Mouse (Mus musculus): ENCODE data around the gene Fuz. TPM values are rescaled to one million over a fixed set of nuclear protein-coding genes. Genes with fewer than 3 reads are reported as not detected.

Fuz gene
- total RNA-seq, 2 experiments from 2014 or later: 10.7 to 10.8 TPM

DNA sequence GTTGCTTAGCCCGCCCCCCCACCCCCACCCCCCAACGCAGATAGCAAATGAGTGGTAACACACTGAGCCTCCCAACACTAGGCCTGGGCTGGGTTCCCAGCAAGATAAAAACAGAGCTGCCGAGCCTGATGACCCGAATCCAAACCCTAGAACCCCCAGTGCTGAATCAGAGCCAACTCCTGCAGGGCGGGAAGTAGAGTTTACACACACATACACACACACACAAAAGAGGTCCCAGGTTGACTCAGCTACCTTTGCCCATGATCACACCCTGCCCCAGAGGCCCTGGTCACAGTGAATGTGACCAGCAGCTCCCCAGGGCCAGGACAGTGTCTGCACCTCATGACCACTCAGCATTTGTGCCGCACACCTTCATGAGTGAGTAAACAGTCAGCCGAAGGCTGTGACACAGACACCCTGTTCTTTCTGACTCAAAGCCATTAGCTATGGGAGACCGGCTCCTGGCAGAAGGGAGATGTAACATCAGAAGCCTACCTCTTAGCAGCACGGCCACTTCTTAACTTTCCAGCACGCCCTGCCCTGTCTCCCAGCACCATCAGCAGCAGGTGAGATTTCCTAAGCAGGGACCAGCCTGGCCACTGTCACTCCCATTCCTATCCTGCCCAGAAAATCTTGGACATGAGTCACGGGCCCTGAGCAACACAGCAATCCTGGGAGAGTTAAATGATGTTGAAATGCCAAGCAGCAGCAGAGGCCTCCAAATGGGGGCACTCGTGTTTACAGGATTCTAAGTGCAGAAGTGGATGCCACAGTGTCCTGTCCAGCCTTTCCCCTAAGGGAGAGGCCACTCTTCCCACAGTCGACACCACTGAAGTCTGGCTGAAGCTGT lies 7.4 kb upstream of the Fuz start:
- DNase-seq: peak; percentile 66

DNA sequence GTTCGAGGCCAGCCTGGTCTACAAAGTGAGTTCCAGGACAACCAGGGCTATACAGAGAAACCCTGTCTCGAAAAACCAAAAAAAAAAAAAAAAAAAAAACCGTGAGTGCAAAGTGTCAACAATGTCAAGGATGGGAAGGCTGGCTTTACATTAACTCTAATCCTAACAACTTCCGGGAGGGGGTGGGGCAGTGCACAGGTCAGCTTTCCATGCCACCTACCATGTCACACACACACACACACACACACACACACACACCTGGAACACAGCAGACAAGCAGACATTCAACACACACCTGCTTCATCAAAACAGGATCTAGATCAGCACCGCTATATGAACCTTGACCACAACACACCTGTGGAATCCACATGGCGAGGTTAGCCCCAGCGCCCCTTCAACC lies 5.7 kb upstream of the Fuz start:
- no peak for DNase-seq

DNA sequence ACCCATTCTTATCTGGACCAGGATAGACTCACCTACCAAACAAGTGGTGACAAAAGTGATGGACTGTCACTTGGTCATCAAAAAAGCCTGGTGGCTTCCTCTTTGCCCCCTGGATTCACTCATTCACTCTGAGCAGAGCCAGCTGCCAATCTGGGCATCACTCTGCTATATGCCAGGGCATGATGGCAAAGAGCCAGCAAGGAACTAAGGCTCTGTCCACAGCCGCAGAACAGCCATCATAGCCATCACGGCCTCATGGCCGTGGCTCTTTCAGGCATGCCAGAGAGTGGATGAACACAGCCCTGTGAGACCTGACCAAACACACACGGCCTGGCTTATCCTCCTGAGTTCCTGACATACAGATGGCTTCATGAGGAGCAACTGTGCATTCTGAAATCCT lies 5.1 kb upstream of the Fuz start:
- no peak for DNase-seq

DNA sequence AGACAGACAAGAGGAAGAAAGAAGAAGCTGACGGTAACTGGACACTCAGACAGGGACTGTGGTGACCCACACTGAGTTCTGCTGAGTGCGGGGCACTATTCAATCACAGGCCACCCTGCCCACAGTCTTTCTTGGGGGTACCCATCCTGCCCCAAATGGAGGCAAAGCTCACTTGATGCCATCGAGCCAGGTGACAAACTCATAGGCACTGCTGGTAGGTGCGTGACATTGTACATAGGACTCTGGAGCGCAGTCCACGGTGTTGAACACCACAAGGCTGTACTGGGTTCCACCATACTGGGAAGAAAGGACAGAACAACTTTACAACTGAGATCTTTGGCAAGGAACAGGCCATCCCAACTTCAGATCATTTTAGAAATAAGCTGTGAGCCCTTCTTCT lies 4.3 kb upstream of the Fuz start:
- DNase-seq: no peak

DNA sequence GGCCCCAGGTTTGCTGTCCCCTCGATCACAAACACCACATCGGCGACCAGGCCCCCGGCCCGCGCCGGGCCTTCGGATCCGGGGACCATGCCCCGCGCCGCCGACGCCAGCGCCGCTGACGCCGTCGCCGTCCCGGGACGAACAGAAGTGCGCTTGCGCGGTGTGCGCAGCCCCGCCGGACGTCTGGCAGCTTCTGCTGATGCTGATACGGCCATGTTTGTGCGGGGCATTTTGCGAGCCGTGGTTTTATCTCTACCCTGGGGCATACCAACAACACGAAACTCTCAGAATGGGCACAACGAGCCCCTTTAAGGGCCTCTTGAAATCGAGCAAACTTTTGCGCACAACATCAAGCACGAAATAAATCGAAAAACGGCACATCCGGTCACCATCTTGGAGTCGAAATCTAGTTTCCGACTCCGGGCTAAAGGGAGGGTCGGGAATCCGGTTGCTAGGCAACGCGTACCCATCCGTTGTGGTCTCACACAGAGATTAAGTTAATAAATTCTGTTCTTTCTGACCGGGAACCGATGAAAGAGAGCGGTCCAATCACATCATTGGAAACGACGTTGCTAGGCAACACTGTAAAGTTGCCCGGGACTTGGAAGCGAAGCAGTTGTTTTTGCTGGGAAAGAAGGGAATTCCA lies 3.5 kb upstream of the Fuz start, which contains the start of gene Med25:
Gene Med25 (minus strand): TSS at position 437 of the 646 bp plus-strand sequence.
- DNase-seq: peak; percentile 91

DNA sequence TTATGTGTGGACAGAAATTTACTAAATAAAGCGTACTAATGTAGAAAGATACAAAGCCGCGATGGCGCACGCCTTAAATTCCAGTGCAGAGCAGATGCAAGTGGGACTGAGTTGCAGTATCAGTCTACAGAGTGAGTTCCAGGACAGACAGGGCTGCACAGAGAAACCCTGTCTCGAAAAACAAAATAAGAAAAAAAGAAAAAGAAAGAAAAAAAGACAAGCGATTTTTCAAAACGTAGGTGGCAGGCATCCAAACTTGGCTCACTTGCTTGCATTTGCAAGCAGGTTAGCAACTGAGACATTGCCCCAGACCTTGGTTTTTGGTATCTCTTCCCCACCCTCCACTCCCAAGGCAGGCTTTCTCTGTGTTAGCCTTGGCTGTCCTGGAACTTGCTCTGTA lies 2.7 kb upstream of the Fuz start:
- no peak for DNase-seq

DNA sequence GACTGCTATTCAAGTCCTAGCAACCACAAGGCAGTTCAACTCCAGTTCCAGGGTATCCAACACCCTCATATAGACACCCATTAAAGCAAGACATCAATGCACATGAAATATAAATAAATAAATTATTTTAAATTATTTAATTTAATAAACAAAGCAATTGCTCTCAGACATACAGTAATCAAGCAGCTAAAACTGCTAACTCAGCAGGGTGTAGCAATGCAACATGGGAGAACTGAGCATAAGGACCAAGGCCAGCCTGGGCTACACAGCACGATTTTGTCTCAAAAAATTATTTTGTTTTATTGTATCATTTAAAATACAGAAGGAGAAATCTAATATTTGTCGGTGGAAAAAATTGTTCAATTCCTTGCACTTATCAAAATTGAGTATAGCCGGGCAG lies 1.7 kb upstream of the Fuz start:
- DNase-seq: no peak

DNA sequence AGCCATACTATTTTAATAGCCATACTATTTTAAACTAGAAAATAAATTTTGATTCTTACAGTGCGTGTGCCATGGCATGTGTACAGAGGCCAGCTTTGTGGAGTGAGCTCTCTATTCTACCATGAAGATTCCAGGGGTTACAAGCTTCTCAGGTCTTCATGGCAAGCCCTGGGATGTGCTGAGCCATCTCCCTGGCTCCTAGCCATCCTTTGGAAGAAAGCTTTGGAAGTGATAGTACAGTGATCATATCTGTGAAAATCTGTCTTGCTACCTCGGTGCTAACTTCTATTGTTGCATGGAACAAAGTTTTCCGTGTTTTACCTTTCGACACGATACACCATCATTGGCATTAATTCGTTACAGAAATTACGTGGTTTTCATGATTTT lies 680 bp upstream of the Fuz start:
- DNase-seq: no peak

DNA sequence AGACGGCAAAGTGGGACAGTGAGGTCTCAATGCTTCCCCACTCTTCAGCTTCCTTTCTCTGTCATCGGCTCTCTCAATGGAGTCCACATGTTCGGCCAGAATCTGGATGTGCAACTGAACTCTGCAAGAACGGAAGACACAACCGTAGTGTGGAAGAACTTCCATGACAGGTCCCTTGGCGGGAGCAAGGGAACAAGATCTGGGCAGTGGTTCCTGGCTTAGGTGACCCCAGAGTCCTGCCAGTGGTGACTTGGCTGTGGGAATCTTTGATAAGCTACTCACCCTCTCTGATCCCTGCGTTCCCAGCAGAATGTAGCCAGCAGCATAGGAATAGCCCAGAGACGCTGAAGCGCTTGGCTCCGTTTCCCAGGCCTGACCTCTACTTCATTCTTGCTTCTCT lies 620 bp downstream of the Fuz start:
- DNase-seq: no peak

DNA sequence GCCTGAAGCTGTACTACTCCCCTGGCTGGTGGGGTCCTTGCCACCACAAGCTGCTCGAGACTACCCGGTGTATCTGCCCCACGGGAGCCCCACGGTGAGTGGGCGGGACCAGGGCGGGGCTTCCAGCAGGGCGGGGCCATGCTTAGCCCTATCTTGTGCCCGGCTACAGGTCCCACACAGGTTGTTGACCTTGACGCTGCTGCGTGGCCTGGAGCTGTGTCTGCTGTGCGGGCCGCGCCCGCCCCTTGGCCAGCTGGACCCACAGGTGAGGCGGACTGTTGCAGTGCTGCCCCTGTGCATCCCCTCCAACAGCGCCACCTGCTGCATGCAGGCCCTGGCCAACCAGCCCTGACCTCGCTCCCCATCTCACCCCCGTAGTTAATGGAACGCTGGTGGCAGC lies 2.7 kb downstream of the Fuz start:
- peak; percentile 55 for DNase-seq

DNA sequence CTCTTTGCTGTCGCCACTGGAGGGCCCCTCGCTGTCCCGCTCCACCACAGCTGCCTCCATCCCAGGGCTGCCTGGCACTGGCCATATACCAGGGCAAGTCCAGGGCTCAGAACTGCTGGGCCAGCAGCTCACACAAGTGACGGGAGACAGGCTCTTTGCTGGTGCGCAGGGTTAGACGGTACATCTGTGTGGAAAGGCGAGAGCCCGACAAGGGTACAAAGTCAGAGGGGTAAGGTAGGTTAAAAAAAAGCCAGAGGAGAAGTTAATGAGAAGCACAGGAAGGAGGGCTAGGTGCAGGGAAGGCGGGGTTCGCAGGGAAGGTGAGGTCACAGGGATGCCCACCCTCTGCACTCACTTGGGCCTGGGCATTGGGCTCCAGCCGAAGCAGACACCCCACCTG lies 4.8 kb downstream of the Fuz start:
- DNase-seq: no peak

DNA sequence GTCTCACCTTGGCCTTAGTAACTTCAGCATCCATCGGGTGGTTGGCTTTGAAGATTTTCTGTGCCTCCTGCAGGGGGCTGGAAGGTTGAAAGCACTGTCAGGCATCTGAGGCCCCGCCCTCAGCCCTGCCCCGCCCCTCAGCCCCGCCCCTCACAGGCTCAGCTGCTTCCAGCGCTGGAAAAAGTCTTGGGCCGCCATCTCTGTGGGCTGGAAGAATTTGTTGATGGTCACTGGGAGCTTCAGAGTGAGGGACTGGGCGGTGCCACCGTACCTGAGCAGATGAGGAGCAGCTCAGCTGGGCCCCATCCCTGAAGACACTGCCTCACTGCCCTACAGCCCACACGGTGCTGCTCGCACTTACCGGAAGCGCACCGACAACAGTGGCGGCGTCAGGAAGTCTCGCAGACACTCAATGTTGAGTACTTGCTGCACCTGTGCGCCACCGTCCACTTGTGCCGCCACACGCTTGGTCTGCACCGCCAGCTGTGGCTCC lies 5.4 kb downstream of the Fuz start:
- peak; percentile 44 for DNase-seq

DNA sequence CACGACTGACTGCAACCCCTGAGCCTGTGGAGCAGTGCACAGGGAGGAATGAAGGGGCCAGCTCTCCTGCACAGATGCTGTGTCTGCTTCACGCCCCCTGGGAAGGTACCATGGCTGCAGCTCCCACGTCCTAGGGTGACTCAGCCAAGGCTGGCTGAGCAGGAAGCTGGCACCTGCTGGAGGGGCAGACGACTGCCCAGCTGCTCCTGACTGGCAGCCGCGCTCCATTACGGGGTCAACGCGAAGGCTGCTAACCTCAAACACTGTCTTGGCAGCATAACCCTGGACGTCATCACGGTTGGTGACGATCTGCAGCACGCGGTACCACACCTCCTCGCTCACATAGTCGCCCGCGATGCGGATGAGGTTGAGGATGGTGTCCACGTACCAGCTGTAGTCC lies 9.6 kb downstream of the Fuz start:
- DNase-seq: no peak

DNA sequence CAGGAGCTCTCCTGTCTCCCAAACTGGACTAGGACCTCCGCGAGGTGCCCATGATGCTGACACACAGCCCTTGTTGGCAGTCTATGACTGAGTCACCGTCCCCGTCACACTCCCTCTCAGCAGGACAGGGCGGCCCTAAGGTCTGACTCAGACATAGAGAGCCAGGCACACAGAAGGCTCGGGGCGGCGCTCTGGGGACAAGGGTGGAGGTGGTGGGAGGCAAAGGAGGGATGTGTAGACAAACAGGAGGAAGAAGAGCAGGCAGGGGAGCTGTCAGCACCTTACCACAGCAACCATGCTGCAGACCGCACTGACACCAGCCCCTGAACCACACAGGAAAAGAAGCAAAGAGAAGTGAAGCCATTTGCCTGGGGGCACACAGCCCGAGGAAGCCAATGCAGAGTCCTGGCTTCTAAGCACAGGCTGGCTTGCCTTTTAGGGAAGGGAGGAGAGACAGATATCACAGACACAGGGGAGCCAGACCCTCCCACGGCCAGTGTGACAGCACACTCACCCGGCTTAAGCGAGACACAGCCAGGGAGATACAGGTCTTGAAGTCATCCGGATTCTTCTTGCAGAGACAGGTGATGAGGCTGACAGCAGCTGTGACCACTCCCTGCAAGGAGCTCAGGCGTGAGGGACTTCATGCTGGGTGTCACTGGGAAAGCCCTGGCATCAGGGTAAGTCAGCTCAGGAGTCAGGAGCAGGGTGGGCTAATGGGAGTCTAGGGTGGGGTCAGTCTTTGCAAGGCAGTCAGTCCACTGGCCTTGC lies 13.0 kb downstream of the Fuz start:
- no peak for DNase-seq

DNA sequence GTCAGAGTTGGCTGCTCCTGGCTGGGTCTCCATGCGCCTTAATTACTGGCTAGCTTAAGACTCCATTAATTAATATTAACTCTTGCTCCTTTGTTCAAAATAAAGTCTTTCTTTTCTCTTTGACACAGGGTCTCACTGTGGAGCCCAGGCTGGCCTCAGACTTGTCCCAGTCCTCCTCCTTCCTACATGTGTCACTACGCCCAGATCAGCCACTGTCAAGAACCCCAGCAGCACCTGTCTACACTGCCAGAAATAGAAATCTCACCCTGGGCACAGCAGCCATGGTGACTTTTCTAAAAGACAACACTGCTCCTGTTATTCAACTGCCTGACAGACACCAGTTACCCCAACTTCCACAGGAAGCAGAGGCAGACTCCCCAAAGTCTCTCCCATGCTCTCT lies 18.5 kb downstream of the Fuz start:
- DNase-seq: no peak

DNA sequence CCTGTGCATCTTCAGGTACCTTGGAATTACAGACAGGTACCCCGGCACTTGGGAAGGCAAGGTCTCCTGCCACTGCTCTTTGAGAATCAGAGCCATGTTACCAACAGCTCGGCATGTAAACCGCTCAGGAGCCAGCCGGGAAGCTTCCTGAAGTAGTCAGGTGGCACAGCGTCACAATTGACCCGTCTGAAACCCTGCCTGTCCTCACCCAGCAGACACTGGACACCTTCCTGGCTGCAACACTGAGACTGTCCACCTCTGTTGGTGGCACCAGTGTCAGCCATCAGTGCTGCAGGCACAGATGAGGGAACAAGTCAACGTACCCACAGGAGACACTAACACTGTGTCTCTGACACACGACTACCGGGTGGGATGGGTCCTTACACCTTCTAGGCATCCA lies 19.4 kb downstream of the Fuz start:
- DNase-seq: no peak

DNA sequence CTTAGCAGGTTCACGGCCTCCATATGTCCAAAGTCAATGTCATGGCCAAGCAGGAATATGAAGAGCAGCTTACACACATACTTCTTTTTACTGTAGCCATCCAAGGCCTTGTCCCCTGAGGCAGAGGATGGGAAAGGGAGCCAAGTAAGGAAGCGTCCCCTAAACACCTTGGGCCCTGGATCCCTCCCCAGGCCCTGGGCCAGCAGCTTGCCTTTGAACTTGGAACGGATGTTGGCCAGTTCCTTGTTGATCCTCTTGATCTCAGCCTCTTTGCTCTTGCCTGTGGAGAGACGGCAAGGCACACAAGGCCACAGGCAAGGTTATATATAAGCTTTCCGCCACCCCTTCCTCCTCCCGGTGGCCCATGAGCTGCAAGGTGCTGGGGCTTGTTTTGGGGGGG lies 20.3 kb downstream of the Fuz start:
- DNase-seq: no peak

DNA sequence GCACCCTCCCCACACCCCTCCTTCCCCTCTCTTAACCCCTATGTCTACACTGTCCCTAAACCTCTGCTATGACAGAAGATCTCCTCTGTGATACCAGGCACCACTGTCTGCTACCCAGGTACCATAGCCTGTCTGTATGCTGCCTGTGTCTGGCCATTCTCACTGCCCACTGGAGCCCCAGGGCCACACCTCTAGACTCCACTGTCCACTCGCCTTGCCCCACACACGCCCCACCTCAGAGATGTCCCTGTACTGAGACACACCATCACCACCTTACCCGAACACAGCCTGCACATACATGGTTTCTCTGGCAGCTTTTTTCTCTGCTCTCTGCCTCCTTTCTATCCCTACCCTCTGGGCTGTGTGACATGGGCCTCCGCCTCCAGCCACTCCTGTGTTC lies 21.0 kb downstream of the Fuz start:
- no peak for DNase-seq

DNA sequence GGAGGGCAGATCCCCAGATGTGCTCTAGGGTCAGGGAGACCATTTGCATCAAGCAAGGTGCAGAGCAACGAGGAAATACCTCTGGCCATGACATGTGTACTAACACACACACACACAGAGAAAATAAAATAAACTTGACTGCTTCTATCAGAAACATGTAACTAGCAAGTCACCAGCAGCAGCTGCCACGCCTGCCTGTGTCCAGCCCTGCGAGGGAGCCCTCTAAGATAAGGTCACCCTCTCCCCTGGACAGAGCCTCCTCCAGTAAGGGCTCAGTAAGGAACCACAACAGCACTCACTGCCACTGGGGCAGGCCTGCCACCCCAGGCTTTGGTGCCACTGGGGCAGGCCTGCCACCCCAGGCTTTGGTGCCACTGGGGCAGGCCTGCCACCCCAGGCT lies 22.3 kb downstream of the Fuz start:
- no peak for DNase-seq

DNA sequence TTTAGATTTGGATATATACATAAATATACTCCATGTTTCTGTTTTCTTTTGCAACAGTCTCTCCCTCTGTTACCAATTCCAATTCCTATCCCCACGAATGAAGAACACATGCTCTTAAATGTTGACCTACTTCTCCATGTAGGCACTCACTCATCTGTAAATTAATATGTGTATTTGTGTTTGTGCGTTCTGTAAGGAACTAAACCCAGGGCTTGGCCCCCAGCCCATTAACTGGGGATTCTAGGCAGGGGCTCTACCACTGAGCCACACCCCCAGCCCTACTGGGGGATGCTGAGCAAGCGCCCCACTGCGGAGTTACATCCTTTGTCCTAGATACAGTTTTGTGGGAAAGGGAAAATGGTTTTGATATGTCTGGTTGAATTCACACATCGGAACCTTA lies 23.2 kb downstream of the Fuz start:
- no peak for DNase-seq

DNA sequence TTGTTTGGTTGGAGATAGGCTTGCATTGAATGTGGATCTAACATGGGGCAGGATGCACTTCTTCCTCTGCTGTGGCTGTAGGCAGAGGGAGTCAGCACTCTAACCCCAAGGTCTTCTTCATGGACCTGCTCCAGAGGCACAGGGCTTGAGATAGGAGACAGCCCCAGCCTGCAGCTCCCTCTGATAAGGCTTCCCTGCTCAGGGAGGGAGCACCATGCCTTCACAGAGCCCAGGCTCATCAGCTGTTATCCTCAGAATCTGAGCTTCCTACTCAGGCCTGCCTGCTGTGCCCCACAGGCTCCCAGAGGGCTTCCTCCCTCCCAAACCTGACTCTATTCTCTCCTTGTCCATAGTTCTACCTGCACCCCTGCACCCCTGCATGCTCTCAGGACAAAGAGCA lies 26.7 kb downstream of the Fuz start:
- DNase-seq: no peak

DNA sequence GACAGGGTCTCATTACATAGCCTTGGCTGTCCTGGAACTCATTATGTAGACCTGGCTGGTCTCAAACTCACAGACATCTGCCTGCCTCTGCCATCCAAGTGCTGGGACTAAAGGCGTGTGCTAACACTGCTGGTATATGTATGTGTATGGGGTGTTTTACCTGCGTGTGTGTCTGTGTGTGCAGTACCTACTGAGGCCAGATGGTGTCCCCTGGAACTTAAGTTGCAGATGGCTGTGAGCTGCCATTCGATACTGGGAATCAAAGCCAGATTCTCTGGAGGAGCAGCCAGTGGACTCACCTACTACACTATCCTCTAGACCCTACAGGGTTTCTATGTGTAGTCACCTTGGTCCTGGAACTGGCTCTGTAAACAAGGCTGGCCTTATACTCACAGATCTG lies 29.6 kb downstream of the Fuz start:
- DNase-seq: peak; percentile 45

DNA sequence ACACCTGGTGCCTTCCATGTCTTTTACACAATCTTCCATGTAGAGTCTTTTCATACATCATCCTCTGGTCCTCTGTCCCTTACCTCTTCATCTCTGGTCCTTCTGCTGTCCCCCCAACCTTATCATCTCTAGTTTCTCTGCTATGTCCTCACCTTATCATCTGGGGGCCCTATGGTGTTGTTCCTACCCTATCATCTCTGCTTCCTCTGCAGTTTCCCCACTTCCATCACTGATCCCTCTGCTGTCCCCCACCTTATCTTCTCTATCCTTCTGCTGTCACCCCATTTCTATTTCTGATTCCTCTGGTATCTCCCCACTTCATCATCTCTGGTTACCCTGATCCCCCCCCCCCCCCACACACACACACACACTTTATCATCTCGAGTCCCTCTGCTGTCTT lies 32.7 kb downstream of the Fuz start:
- DNase-seq: no peak
